Mouse (Mus musculus) embryonic fibroblast, embryonic 13.5 days (primary cell): ENCODE measurements around the gene Myh8. TPM values are rescaled to one million over a fixed set of nuclear protein-coding genes. Genes with fewer than 3 reads are reported as not detected.

Experiments
- H3K27ac ChIP-seq: 2 replicates; pipeline ENCODE4 v1.5.1; 2012; ENCODE audit warnings: low read length, control low read depth, inconsistent platforms; ENCODE audit not compliant: insufficient read depth
- H3K4me1 ChIP-seq: 2 replicates; pipeline ENCODE4 v1.6.1; 2011; ENCODE audit warnings: low read length; ENCODE audit not compliant: control insufficient read depth, insufficient read depth
- H3K4me3 ChIP-seq: 2 replicates; pipeline ENCODE4 v1.5.1; 2011; ENCODE audit warnings: mild to moderate bottlenecking, control low read depth, low read length; ENCODE audit not compliant: insufficient read depth
- CTCF ChIP-seq: IDR thresholded peaks from 2 replicates; pipeline ENCODE4 v1.5.1; 2011; ENCODE audit warnings: mild to moderate bottlenecking, control low read depth, low read length, moderate library complexity, borderline replicate concordance; ENCODE audit not compliant: insufficient read depth
- POLR2A ChIP-seq: IDR thresholded peaks from 2 replicates; pipeline ENCODE4 v1.6.1; 2011; ENCODE audit warnings: low read depth, mild to moderate bottlenecking, control low read depth, low read length, moderate library complexity
- polyA plus RNA-seq: library from polyadenylated mRNA; stranded (reverse); fragments of >200 nt; gene quantifications from 2 replicates; pipeline ENCODE4 v1.2.4, GENCODE M21; 2011; ENCODE audit warnings: low read depth; ENCODE audit not compliant: missing spikeins, insufficient read length

The Myh8 gene
- polyA plus RNA-seq = not detected in 2 replicates

DNA sequence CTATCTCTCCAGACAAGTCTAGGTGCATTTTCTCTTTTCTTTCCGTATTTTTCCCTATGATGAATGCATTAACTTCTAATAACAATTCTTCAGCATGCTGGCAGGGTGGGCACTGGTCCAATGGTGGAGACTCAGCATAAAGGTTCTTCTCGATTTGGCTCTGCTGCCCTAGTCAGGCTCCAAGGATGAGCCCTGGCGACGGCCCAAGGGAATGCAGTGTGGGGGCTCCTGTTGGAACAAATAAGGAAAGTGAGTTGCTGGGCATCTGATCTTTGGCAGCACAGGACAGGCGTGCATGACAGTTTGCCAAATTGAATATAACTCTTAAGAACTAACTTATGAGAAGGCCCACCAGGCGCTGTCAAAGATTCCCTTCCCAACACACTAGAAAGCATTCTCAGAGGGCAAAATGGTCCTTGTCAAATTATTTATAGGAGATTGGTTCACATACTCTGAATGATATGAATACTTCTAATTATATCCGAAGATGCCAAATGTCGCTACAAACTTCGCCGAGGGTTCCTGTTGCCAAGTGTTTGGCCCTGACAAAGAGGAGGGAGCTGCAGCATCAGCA lies at the start of gene Myh8:
TSS of gene Myh8 (plus strand) at position 524 of the 574 bp plus-strand sequence.
- Histone ChIP-seq H3K4me3 (no peak within 1 kb of the TSS), H3K27ac (no peak within 1 kb of the TSS), H3K4me1 (no peaks in the 10 kb centered on the region)
- TF ChIP-seq CTCF (no peak), POLR2A (no peak)

- Histone ChIP-seq H3K4me3 (no peak overlapping the region), H3K27ac (no peak overlapping the region), H3K4me1 (no peaks in the 10 kb centered on the region)
- TF ChIP-seq POLR2A (no peak), CTCF (no peak)
These were observed 48.2 kb upstream of the Myh8 start for GRCm38 (mm10) chr11:67228731-67229130.

- TF ChIP-seq CTCF (no peak), POLR2A (no peak)
- no peak overlapping the region for H3K4me3 ChIP-seq
These were observed 47.8 kb upstream of the Myh8 start for GRCm38 (mm10) chr11:67229166-67229565.

DNA sequence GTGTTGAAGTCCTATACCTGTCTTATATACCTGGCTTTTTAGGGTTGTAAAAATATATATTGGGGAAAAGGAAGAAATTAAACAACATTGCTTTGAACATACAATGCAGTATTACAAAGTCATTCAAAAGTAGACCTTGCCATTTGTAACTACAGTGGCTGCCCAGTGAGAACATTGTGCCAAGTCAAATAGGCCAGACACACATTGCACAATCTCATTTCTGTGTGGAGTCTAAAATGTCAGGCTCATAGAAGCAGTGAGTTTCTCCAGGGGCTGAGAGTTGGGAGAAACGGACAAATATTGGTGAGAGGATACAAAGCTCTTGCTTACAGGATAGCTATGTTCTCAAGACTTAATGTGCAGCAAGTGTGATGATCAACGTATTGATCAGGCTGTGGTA lies 47.0 kb upstream of the Myh8 start:
- no peak for TF ChIP-seq CTCF
- no peak for TF ChIP-seq POLR2A
- Histone ChIP-seq H3K27ac (no peak overlapping the region), H3K4me1 (no peaks in the 10 kb centered on the region), H3K4me3 (no peak overlapping the region)

More at GRCm38 (mm10) chr11:67229166-67229565, 47.8 kb upstream of the Myh8 start:
- Histone ChIP-seq H3K4me1 (no peaks in the 10 kb centered on the region), H3K27ac (no peak overlapping the region)

- no peak overlapping the region for H3K27ac ChIP-seq
- no peaks in the 10 kb centered on the region for H3K4me1 ChIP-seq
- no peak overlapping the region for H3K4me3 ChIP-seq
- TF ChIP-seq POLR2A = no peak
- TF ChIP-seq CTCF = no peak
These were observed 41.1 kb upstream of the Myh8 start for GRCm38 (mm10) chr11:67235639-67236358.

DNA sequence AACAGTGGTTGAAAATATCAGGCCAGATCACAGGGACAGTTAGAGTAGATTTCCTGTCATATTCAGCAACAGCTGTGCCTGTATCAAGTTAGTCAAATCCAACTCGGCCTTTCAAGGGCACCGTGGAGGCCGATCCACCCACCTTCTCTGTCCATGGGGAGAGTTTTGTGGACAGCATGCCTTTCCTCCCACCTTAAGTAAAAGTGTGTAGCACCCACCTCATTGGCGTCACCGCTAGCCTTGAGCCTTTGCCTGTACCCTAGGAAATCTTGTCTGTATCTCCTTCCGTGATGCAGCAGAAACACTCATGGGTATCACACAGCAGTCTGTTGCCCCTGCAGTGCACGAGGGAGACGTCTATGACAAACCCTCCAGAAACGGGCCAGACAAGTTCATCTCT lies 40.1 kb upstream of the Myh8 start:
- H3K27ac ChIP-seq = no peak overlapping the region
- no peaks in the 10 kb centered on the region for H3K4me1 ChIP-seq
- H3K4me3 ChIP-seq = no peak overlapping the region
- TF ChIP-seq CTCF = no peak
- TF ChIP-seq POLR2A = no peak

DNA sequence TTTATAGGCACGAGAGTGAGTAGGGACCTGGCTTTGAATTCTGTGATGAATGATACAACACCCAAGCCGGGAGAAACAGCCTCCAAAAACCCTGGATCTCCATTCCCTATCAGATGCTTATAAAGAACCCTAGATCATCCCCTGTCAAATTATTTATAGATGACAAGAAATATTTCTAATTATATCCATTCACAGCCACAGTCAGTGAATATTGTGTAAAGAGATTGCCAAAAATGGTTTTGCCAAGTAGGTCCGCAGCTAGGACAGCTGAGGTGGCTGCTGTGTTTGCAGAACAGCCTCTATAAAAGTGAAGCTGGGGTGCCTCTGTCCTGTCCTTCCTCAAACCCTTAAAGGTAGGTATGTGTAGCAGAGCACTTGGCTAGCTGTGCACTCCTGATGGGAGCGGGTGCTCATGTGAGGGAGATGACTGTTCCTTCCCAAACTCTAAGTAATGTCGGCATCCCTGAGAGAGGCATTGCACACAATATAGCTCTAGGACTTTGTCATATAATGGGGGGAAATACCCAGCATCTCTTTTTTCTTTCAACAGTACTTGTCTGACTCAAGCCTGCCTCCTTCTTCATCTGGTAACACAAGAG lies 39.3 kb upstream of the Myh8 start, which contains the start of gene Myh4:
TSS of gene Myh4 (plus strand) at position 549 of the 599 bp plus-strand sequence.
- Histone ChIP-seq H3K4me3 (no peak within 1 kb of the TSS), H3K4me1 (no peaks in the 10 kb centered on the region), H3K27ac (no peak within 1 kb of the TSS)
- TF ChIP-seq CTCF (no peak), POLR2A (no peak)

GRCm38 (mm10) chr11:67241051-67241450 lies 35.9 kb upstream of the Myh8 start:
- H3K4me3 ChIP-seq = no peak overlapping the region
- no peaks in the 10 kb centered on the region for H3K4me1 ChIP-seq
- TF ChIP-seq CTCF (no peak), POLR2A (no peak)
- H3K27ac ChIP-seq = no peak overlapping the region

DNA sequence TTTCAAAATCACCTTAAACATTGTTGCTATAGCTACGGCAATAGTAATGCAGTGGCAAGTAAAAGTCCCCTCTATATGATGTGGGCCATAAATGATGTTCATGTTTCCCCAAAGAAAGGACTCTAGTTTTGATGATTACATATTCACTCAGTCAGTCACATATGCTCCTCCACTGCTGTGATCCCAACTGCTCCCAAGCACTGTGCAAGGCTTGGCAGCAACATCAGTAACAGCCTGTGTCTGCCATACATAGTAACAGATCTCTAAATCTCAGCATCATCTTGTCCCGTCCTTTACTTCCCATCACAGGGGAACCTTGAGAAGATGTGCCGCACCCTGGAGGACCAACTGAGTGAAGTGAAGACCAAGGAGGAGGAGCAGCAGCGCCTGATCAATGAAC lies 23.2 kb upstream of the Myh8 start:
- TF ChIP-seq CTCF (no peak), POLR2A (no peak)
- H3K27ac ChIP-seq = no peak overlapping the region
- no peaks in the 10 kb centered on the region for H3K4me1 ChIP-seq
- no peak overlapping the region for H3K4me3 ChIP-seq

DNA sequence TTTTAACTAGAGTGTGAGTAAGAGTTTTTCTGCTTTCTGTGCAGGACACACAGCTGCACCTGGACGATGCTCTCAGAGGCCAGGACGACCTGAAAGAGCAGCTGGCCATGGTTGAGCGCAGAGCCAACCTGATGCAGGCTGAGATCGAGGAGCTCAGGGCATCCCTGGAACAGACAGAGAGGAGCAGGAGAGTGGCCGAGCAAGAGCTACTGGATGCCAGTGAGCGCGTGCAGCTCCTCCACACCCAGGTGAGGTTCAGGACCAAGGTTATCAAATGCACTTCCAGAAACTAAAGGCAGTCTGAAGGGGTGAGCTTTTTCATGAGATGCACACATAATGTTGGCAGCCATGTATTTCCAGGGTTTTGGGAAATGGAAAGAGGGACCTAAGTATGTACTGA lies 19.9 kb upstream of the Myh8 start:
- no peaks in the 10 kb centered on the region for H3K4me1 ChIP-seq
- H3K27ac ChIP-seq = no peak overlapping the region
- H3K4me3 ChIP-seq = no peak overlapping the region
- no peak for TF ChIP-seq CTCF
- TF ChIP-seq POLR2A = no peak
